Mouse (Mus musculus): ENCODE measurements around the gene Smg5. TPM values are rescaled to one million over a fixed set of nuclear protein-coding genes. Genes with fewer than 3 reads are reported as not detected.

Smg5 gene
- polyA plus RNA-seq, 1 experiment from 2014 or later = 26.7 TPM

GRCm38 (mm10) chr3:88334029-88334658, 1.9 kb upstream of the Smg5 start:
- peak overlapping the region; percentile 37; the same call in 1 of the 2 replicates for H3K9ac ChIP-seq (ENCODE audit: low read depth, low read length)

GRCm38 (mm10) chr3:88334902-88335435, 1.1 kb upstream of the Smg5 start:
- DNase-seq (ENCODE audit: low spot score) = no peak

More at GRCm38 (mm10) chr3:88334029-88334658, 1.9 kb upstream of the Smg5 start:
- Histone ChIP-seq H3K36me3 (ENCODE audit: insufficient read depth, low read length) (no peaks in the 10 kb centered on the region), H3K4me3 (replicated peaks; ENCODE audit: low read depth, low read length) (peak overlapping the region; percentile 0; the same call in 1 of the 2 replicates), H3K9me3 (replicated peaks; ENCODE audit: low read length) (no peaks in the 10 kb centered on the region), H3K4me2 (ENCODE audit: low read length) (peak overlapping the region; percentile 80), H3K27ac (peak overlapping the region; percentile 8; the same call in 1 of the 2 replicates), H3K27me3 (ENCODE audit: insufficient read depth, low read length) (no peaks in the 10 kb centered on the region), H3K4me1 (replicated peaks; ENCODE audit: insufficient read depth, low read length) (peaks cover 17% of the 10 kb centered on the region)
- TF ChIP-seq CTCF (IDR thresholded peaks at IDR 0.05; ENCODE audit: low read depth) = no peak
- DNase-seq (ENCODE audit: low spot score) = no peak
- no peak for ATAC-seq (replicated peaks; ENCODE audit: low FRiP score, low read depth)
- WGBS = 48% methylated on average over 12 of the region's 12 CpGs

GRCm38 (mm10) chr3:88335436-88336053, 515 bp upstream of the Smg5 start:
- Histone ChIP-seq H3K9me3 (replicated peaks; ENCODE audit: low read length) (no peaks in the 10 kb centered on the region), H3K4me2 (ENCODE audit: low read length) (peak overlapping the region; percentile 80), H3K27ac (peak overlapping the region; percentile 88), H3K9ac (ENCODE audit: low read depth, low read length) (peak overlapping the region; percentile 84), H3K4me1 (replicated peaks; ENCODE audit: insufficient read depth, low read length) (peaks cover 17% of the 10 kb centered on the region), H3K36me3 (ENCODE audit: insufficient read depth, low read length) (no peaks in the 10 kb centered on the region), H3K4me3 (replicated peaks; ENCODE audit: low read depth, low read length) (peak overlapping the region; percentile 62), H3K27me3 (ENCODE audit: insufficient read depth, low read length) (no peaks in the 10 kb centered on the region)
- peak; percentile 25 for DNase-seq (ENCODE audit: low spot score)
- under 1% methylated on average over 27 of the region's 27 CpGs for WGBS
- ATAC-seq (replicated peaks; ENCODE audit: low FRiP score, low read depth) = peak; percentile 37; the same call in 1 of the 2 replicates
- TF ChIP-seq CTCF (IDR thresholded peaks at IDR 0.05; ENCODE audit: low read depth) = no peak

More at GRCm38 (mm10) chr3:88334902-88335435, 1.1 kb upstream of the Smg5 start:
- WGBS = 31% methylated on average over 3 of the region's 3 CpGs
- peak overlapping the region; percentile 80 for H3K4me2 ChIP-seq (ENCODE audit: low read length)
- peak overlapping the region; percentile 88 for H3K27ac ChIP-seq
- no peak for ATAC-seq (replicated peaks; ENCODE audit: low FRiP score, low read depth)
- H3K36me3 ChIP-seq (ENCODE audit: insufficient read depth, low read length) = no peaks in the 10 kb centered on the region
- H3K4me1 ChIP-seq (replicated peaks; ENCODE audit: insufficient read depth, low read length) = peaks cover 17% of the 10 kb centered on the region
- peak overlapping the region; percentile 84 for H3K9ac ChIP-seq (ENCODE audit: low read depth, low read length)
- no peak for TF ChIP-seq CTCF (IDR thresholded peaks at IDR 0.05; ENCODE audit: low read depth)
- H3K9me3 ChIP-seq (replicated peaks; ENCODE audit: low read length) = no peaks in the 10 kb centered on the region
- H3K27me3 ChIP-seq (ENCODE audit: insufficient read depth, low read length) = no peaks in the 10 kb centered on the region
- peak overlapping the region; percentile 62 for H3K4me3 ChIP-seq (replicated peaks; ENCODE audit: low read depth, low read length)

- ATAC-seq (replicated peaks; ENCODE audit: low FRiP score, low read depth) (no peak), DNase-seq (ENCODE audit: low spot score) (no peak)
- H3K36me3 ChIP-seq (ENCODE audit: insufficient read depth, low read length) = peaks cover 9% of the 10 kb centered on the region; the same call in 1 of the 2 replicates
- H3K4me3 ChIP-seq (replicated peaks; ENCODE audit: low read depth, low read length) = no peak overlapping the region
- H3K9me3 ChIP-seq (replicated peaks; ENCODE audit: low read length) = no peaks in the 10 kb centered on the region
- WGBS = 63% methylated on average over 11 of the region's 11 CpGs
- H3K9ac ChIP-seq (ENCODE audit: low read depth, low read length) = 0 out of 2 replicates have a peak overlapping the region, but pooled peaks have one; percentile 20
- no peaks in the 10 kb centered on the region for H3K27me3 ChIP-seq (ENCODE audit: insufficient read depth, low read length)
- H3K4me1 ChIP-seq (replicated peaks; ENCODE audit: insufficient read depth, low read length) = peaks cover 17% of the 10 kb centered on the region
- peak overlapping the region; percentile 37; the same call in 1 of the 2 replicates for H3K27ac ChIP-seq
- H3K4me2 ChIP-seq (ENCODE audit: low read length) = peak overlapping the region; percentile 59
- no peak for TF ChIP-seq CTCF (IDR thresholded peaks at IDR 0.05; ENCODE audit: low read depth)
Measured at GRCm38 (mm10) chr3:88337367-88338020, 1.4 kb downstream of the Smg5 start.

- peaks cover 17% of the 10 kb centered on the region for H3K36me3 ChIP-seq (ENCODE audit: insufficient read depth, low read length)
- WGBS = 91% methylated on average over 7 of the region's 7 CpGs
- no peak overlapping the region for H3K4me3 ChIP-seq (replicated peaks; ENCODE audit: low read depth, low read length)
- H3K9ac ChIP-seq (ENCODE audit: low read depth, low read length) = no peak overlapping the region
- no peak for DNase-seq (ENCODE audit: low spot score)
- peaks cover 17% of the 10 kb centered on the region for H3K4me1 ChIP-seq (replicated peaks; ENCODE audit: insufficient read depth, low read length)
- H3K9me3 ChIP-seq (replicated peaks; ENCODE audit: low read length) = no peaks in the 10 kb centered on the region
- no peak overlapping the region for H3K27ac ChIP-seq
- H3K27me3 ChIP-seq (ENCODE audit: insufficient read depth, low read length) = no peaks in the 10 kb centered on the region
- no peak for TF ChIP-seq CTCF (IDR thresholded peaks at IDR 0.05; ENCODE audit: low read depth)
- H3K4me2 ChIP-seq (ENCODE audit: low read length) = no peak overlapping the region
- ATAC-seq (replicated peaks; ENCODE audit: low FRiP score, low read depth) = no peak
Measured at GRCm38 (mm10) chr3:88338316-88338715, 2.3 kb downstream of the Smg5 start.

- no peaks in the 10 kb centered on the region for H3K9me3 ChIP-seq (replicated peaks; ENCODE audit: low read length)
- no peak for DNase-seq (ENCODE audit: low spot score)
- H3K27ac ChIP-seq = no peak overlapping the region
- 68% methylated on average over 3 of the region's 3 CpGs for WGBS
- H3K36me3 ChIP-seq (ENCODE audit: insufficient read depth, low read length) = peaks cover 24% of the 10 kb centered on the region
- no peak for TF ChIP-seq CTCF (IDR thresholded peaks at IDR 0.05; ENCODE audit: low read depth)
- no peak overlapping the region for H3K9ac ChIP-seq (ENCODE audit: low read depth, low read length)
- H3K4me1 ChIP-seq (replicated peaks; ENCODE audit: insufficient read depth, low read length) = peaks cover 15% of the 10 kb centered on the region
- H3K4me3 ChIP-seq (replicated peaks; ENCODE audit: low read depth, low read length) = no peak overlapping the region
- no peak overlapping the region for H3K4me2 ChIP-seq (ENCODE audit: low read length)
- no peaks in the 10 kb centered on the region for H3K27me3 ChIP-seq (ENCODE audit: insufficient read depth, low read length)
- no peak for ATAC-seq (replicated peaks; ENCODE audit: low FRiP score, low read depth)
Measured at GRCm38 (mm10) chr3:88339006-88339405, 2.9 kb downstream of the Smg5 start.

Data from kidney, postnatal 0 days (tissue).